Mouse (Mus musculus) myocyte (in vitro differentiated cells): Measurements from ENCODE around the gene Lrrc49.

Source experiments
- MAX ChIP-seq: IDR thresholded peaks from one replicate; pipeline ENCODE4 v1.6.1; 2011; ENCODE audit warnings: low read depth, mild to moderate bottlenecking, control low read depth
- MYOD1 ChIP-seq, 3 experiments: IDR thresholded peaks; one replicate each; pipeline ENCODE4 v1.6.1; 2011; ENCODE audit warnings: control low read depth in 2 of 3, low read depth in 2 of 3, mild to moderate bottlenecking in 2 of 3, moderate library complexity in 1 of 3; ENCODE audit not compliant: insufficient read length in 2 of 3, control insufficient read depth in 1 of 3
- TCF12 ChIP-seq: IDR thresholded peaks from one replicate; pipeline ENCODE4 v1.6.1; 2011; ENCODE audit warnings: mild to moderate bottlenecking, control low read depth; ENCODE audit not compliant: poor library complexity, insufficient read depth, severe bottlenecking
- USF1 ChIP-seq: IDR thresholded peaks from one replicate; pipeline ENCODE4 v1.6.1; 2011; ENCODE audit warnings: low read depth, mild to moderate bottlenecking, control low read depth, moderate library complexity

- TF ChIP-seq TCF12 (no peak), MAX (no peak), MYOD1 (IDR thresholded peaks at IDR 0.05; ENCODE audit: control insufficient read depth in 1 of 3, insufficient read length in 2 of 3, low read depth in 2 of 3) (no peak), USF1 (no peak)
Observed at GRCm38 (mm10) chr9:60681005-60681404, 7.0 kb downstream of the Lrrc49 start.
